Mouse (Mus musculus) erythroblast, embryonic 14.5 days (primary cell): Measurements from ENCODE around the gene Tardbp.

Experiments
- GATA1 ChIP-seq: IDR thresholded peaks from 2 replicates; pipeline ENCODE4 v1.6.1; 2012; ENCODE audit warnings: low read length, inconsistent platforms, mixed read lengths
- TAL1 ChIP-seq: IDR thresholded peaks from 3 replicates; pipeline ENCODE4 v1.6.1; 2012; ENCODE audit warnings: low read length, inconsistent platforms, mixed read lengths

DNA sequence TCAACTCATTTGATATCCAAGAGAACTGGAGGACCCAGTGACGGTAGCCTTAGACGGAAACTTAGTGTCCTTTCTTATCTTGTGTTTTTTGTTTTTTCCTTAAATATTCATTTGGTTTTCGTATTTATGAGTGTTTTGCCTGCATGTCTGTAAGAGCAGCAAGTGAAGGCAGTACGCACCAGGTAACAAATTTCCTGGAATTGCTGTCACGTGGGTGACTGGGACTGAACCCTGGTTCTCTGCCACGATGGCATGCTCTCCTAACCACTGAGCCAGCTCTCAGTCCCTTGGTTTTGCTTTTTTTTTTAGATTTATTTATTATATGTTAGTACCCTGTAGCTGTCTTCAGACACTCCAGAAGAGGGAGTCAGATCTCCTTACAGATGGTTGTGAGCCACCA lies 18.1 kb upstream of the Tardbp start:
- no peak for TF ChIP-seq GATA1
- TF ChIP-seq TAL1: no peak
